Mouse (Mus musculus) lung, embryonic 16.5 days (tissue): ENCODE data around the gene Mtr. TPM values are rescaled to one million over a fixed set of nuclear protein-coding genes. Genes with fewer than 3 reads are reported as not detected.

Source experiments
- ATAC-seq: fragments of 200-750 bp; cut with Nextera tagmentation; 2 replicates; pipeline ENCODE4 v1.8.0; 2017; ENCODE audit warnings: low read depth, mild to moderate bottlenecking, moderate library complexity
- H3K27ac ChIP-seq: fragments of 300-500 bp; sonication (generic); 2 replicates; pipeline ENCODE4 v1.5.1; 2014; ENCODE audit warnings: mild to moderate bottlenecking, control low read depth, low read length
- H3K27me3 ChIP-seq: fragments of 300-500 bp; sonication (generic); 2 replicates; pipeline ENCODE4 v1.6.1; 2014; ENCODE audit warnings: low read depth, low read length, mixed read lengths; ENCODE audit not compliant: control insufficient read depth, insufficient read depth
- H3K36me3 ChIP-seq: fragments of 300-500 bp; sonication (generic); 2 replicates; pipeline ENCODE4 v1.6.1; 2014; ENCODE audit warnings: low read length; ENCODE audit not compliant: control insufficient read depth, insufficient read depth
- H3K4me1 ChIP-seq: fragments of 300-500 bp; sonication (generic); replicated peaks from 2 replicates; pipeline ENCODE4 v1.6.1; 2014; ENCODE audit warnings: low read length, mixed read lengths; ENCODE audit not compliant: control insufficient read depth, insufficient read depth
- H3K4me2 ChIP-seq: fragments of 300-500 bp; sonication (generic); 2 replicates; pipeline ENCODE4 v1.6.1; 2014; ENCODE audit warnings: low read depth, low read length, control low read depth
- H3K4me3 ChIP-seq: fragments of 300-500 bp; sonication (generic); 2 replicates; pipeline ENCODE4 v1.5.1; 2014; ENCODE audit warnings: mild to moderate bottlenecking, low read length, control low read depth
- H3K9ac ChIP-seq: fragments of 300-500 bp; sonication (generic); 2 replicates; pipeline ENCODE4 v1.6.1; 2014; ENCODE audit warnings: low read length, control low read depth
- H3K9me3 ChIP-seq: fragments of 300-500 bp; sonication (generic); 2 replicates; pipeline ENCODE4 v1.6.1; 2016; ENCODE audit warnings: low read length; ENCODE audit not compliant: control insufficient read depth
- WGBS: fragments of 180-500 bp; shearing (Covaris S2); extraction: QIAGEN DNeasy Blood & Tissue Kit; methylation state at CpG from one replicate; pipeline ENCODE4 v1.1.7; 2014; 5-methylcytosine and 5-hydroxymethylcytosine counted together
- polyA plus RNA-seq: library from polyadenylated mRNA; unstranded; fragments of >200 nt; fragmentation: Nextera tagmentation; extraction: Ambion mirVana; gene quantifications from 2 replicates; pipeline ENCODE4 v1.2.1, GENCODE M21; 2015

The Mtr gene
- polyA plus RNA-seq, 1 experiment from 2014 or later: 15.6 TPM

GRCm38 (mm10) chr13:12255911-12256705, 1.8 kb downstream of the Mtr start:
- no peak for ATAC-seq
- WGBS: 57% methylated on average over 3 of the region's 3 CpGs
- Histone ChIP-seq H3K27me3 (no peaks in the 10 kb centered on the region), H3K9ac (no peak overlapping the region; the same call in 1 of the 2 replicates), H3K4me2 (peak overlapping the region; percentile 71), H3K4me1 (peaks cover 10% of the 10 kb centered on the region), H3K36me3 (peaks cover 6% of the 10 kb centered on the region), H3K27ac (no peak overlapping the region), H3K4me3 (peak overlapping the region; percentile 92), H3K9me3 (0 out of 2 replicates have a peak, but pooled peaks cover 2% of the 10 kb centered on the region)

GRCm38 (mm10) chr13:12250496-12250895, 7.4 kb downstream of the Mtr start:
- Histone ChIP-seq H3K9me3 (no peaks in the 10 kb centered on the region), H3K9ac (no peak overlapping the region), H3K4me3 (no peak overlapping the region), H3K4me2 (no peak overlapping the region), H3K27ac (no peak overlapping the region), H3K27me3 (no peaks in the 10 kb centered on the region), H3K36me3 (peaks cover 19% of the 10 kb centered on the region), H3K4me1 (0 out of 2 replicates have a peak, but pooled peaks cover under 1% of the 10 kb centered on the region)
- no peak for ATAC-seq
- WGBS: 94% methylated on average over 3 of the region's 3 CpGs

- ATAC-seq: no peak
- 80% methylated on average over 8 of the region's 8 CpGs for WGBS
- H3K36me3 ChIP-seq: peaks cover 19% of the 10 kb centered on the region
- no peaks in the 10 kb centered on the region for H3K9me3 ChIP-seq
- no peak overlapping the region for H3K4me2 ChIP-seq
- no peak overlapping the region for H3K4me3 ChIP-seq
- H3K27ac ChIP-seq: no peak overlapping the region
- no peaks in the 10 kb centered on the region for H3K27me3 ChIP-seq
- no peaks in the 10 kb centered on the region for H3K4me1 ChIP-seq
- H3K9ac ChIP-seq: no peak overlapping the region
Observed at GRCm38 (mm10) chr13:12249195-12249898, 8.6 kb downstream of the Mtr start.

GRCm38 (mm10) chr13:12245938-12246337, 12.0 kb downstream of the Mtr start:
- ATAC-seq: no peak
- H3K9me3 ChIP-seq: no peaks in the 10 kb centered on the region
- whole genome bisulfite sequencing: 92% methylated on average over 2 of the region's 2 CpGs
- H3K27me3 ChIP-seq: no peaks in the 10 kb centered on the region
- no peak overlapping the region for H3K27ac ChIP-seq
- peaks cover 22% of the 10 kb centered on the region for H3K36me3 ChIP-seq
- H3K4me3 ChIP-seq: no peak overlapping the region
- no peak overlapping the region for H3K4me2 ChIP-seq
- no peak overlapping the region for H3K9ac ChIP-seq
- no peaks in the 10 kb centered on the region for H3K4me1 ChIP-seq

GRCm38 (mm10) chr13:12243991-12244390, 13.9 kb downstream of the Mtr start:
- Histone ChIP-seq H3K9ac (no peak overlapping the region), H3K4me1 (no peaks in the 10 kb centered on the region), H3K9me3 (no peaks in the 10 kb centered on the region), H3K27me3 (no peaks in the 10 kb centered on the region), H3K4me3 (no peak overlapping the region), H3K27ac (no peak overlapping the region), H3K4me2 (no peak overlapping the region), H3K36me3 (peaks cover 17% of the 10 kb centered on the region)
- 72% methylated on average over 4 of the region's 4 CpGs for WGBS
- ATAC-seq: no peak

GRCm38 (mm10) chr13:12232141-12232540, 25.8 kb downstream of the Mtr start:
- no peak overlapping the region for H3K27ac ChIP-seq
- no peak for ATAC-seq
- 88% methylated on average over 4 of the region's 4 CpGs for WGBS
- no peak overlapping the region for H3K4me2 ChIP-seq
- H3K9ac ChIP-seq: no peak overlapping the region
- no peaks in the 10 kb centered on the region for H3K27me3 ChIP-seq
- peaks cover 18% of the 10 kb centered on the region for H3K36me3 ChIP-seq
- H3K9me3 ChIP-seq: no peaks in the 10 kb centered on the region
- H3K4me3 ChIP-seq: no peak overlapping the region
- 0 out of 2 replicates have a peak, but pooled peaks cover 3% of the 10 kb centered on the region for H3K4me1 ChIP-seq

GRCm38 (mm10) chr13:12228248-12228647, 29.7 kb downstream of the Mtr start:
- Histone ChIP-seq H3K4me3 (no peak overlapping the region), H3K4me1 (0 out of 2 replicates have a peak, but pooled peaks cover 3% of the 10 kb centered on the region), H3K36me3 (peaks cover 34% of the 10 kb centered on the region), H3K9ac (no peak overlapping the region), H3K4me2 (no peak overlapping the region), H3K9me3 (no peaks in the 10 kb centered on the region), H3K27ac (no peak overlapping the region), H3K27me3 (no peaks in the 10 kb centered on the region)
- WGBS: 58% methylated on average over 4 of the region's 4 CpGs
- no peak; the same call in 1 of the 2 replicates for ATAC-seq

- Histone ChIP-seq H3K27ac (0 out of 2 replicates have a peak overlapping the region, but pooled peaks have one; percentile 31), H3K4me3 (no peak overlapping the region), H3K9ac (no peak overlapping the region), H3K36me3 (peaks cover 31% of the 10 kb centered on the region), H3K27me3 (no peaks in the 10 kb centered on the region), H3K4me2 (no peak overlapping the region), H3K4me1 (0 out of 2 replicates have a peak, but pooled peaks cover 3% of the 10 kb centered on the region), H3K9me3 (no peaks in the 10 kb centered on the region)
- 52% methylated on average over 5 of the region's 5 CpGs for WGBS
- peak; percentile 38; the same call in 1 of the 2 replicates for ATAC-seq
Observed at GRCm38 (mm10) chr13:12227606-12228005, 30.3 kb downstream of the Mtr start.

- 92% methylated on average over 14 of the region's 14 CpGs for WGBS
- no peak overlapping the region for H3K9ac ChIP-seq
- H3K27me3 ChIP-seq: no peaks in the 10 kb centered on the region
- H3K36me3 ChIP-seq: peaks cover 19% of the 10 kb centered on the region
- H3K4me2 ChIP-seq: no peak overlapping the region
- no peak for ATAC-seq
- no peak overlapping the region for H3K27ac ChIP-seq
- no peak overlapping the region for H3K4me3 ChIP-seq
- no peaks in the 10 kb centered on the region for H3K9me3 ChIP-seq
- no peaks in the 10 kb centered on the region for H3K4me1 ChIP-seq
Observed at GRCm38 (mm10) chr13:12218603-12219002, 39.3 kb downstream of the Mtr start.
